Mouse (Mus musculus): Measurements from ENCODE around the gene Celf2. TPM values are rescaled to one million over a fixed set of nuclear protein-coding genes. Genes with fewer than 3 reads are reported as not detected.

Gene Celf2
- total and polyA plus RNA-seq, 2 experiments from 2014 or later = 185 to 205 TPM

DNA sequence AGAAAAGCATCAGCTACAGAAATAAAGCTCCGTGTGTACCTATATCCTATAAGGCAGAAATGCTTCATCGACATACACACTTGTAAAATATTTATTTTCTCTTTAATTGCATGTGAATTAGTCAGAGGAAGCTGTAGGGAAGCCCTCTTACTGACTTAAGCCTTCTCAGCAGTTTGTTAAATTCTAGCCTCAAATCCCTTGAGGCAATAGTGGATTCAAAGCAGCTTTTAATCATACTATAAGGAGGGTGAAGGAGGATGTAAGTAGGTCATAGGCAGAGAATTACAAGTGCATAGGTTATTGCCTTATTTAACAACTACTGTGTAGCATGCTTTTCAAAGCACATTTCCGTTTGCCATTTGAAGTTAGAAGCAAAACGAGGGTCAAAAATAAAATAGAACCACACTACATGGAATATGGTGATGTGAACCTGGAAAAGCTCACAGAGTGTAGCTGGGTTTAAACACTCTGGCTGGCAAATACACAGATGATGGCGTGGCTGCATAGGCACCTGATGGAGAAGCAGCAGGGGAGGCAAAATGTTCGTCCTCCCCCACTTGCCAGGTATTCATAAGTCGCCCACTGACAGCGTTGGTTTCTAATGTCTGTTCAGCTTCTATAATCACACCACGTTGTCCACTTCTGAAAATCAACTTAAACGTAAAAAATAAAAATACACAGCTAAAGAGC lies 635.0 kb downstream of the Celf2 start:
- Histone ChIP-seq H3K4me1 (ENCODE audit: insufficient read depth) (peaks cover 24% of the 10 kb centered on the region), H3K4me2 (ENCODE audit: low read depth) (peak overlapping the region; percentile 58), H3K27ac (ENCODE audit: low read depth, low read length) (peak overlapping the region; percentile 100), H3K9ac (peak overlapping the region; percentile 60), H3K27me3 (ENCODE audit: insufficient read depth, low read length) (no peaks in the 10 kb centered on the region), H3K4me3 (ENCODE audit: low read depth, low read length) (peak overlapping the region; percentile 29), H3K9me3 (ENCODE audit: low read length) (no peaks in the 10 kb centered on the region), H3K36me3 (ENCODE audit: insufficient read depth) (no peaks in the 10 kb centered on the region)
- TF ChIP-seq CTCF (IDR thresholded peaks at IDR 0.05; ENCODE audit: low read depth) = no peak
- peak; percentile 64 for DNase-seq
- 7% methylated on average over 10 of the region's 10 CpGs for WGBS
- ATAC-seq = no peak

DNA sequence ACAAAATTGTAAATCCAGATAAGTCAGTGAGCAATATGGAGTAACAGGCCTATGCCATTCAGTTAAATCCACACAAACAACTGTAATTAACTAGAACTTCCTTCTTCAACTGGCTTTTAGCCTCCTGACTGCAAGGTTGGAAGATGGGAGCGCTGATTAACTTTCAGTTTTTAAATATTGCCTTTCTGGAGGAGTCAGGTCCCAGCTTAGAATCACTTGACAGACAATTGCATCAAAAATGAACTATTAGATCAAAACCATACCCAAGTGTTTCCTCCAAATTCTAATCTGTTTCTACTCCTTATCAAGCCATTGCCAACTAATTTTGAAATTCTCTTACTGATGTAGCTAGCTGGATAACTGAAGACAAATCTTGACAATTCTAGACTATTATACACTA lies 635.7 kb downstream of the Celf2 start:
- no peak for ATAC-seq

DNA sequence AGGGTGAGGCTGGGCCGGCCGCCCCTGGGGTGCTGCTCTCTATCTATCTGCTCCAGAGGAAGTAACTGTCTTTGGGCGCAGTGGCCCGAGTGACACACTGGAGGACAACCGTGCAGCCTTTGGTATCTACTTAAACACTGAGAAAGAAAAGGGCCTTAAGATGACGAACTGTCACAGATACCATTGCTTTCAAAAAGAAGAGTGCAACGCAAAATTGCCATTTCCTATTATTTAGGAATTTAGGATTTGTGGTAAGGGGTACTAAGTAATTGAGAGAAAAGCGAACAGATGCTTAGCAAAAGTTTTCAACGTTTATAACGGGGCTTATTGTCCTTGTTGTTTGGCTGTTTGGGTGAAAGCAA lies 636.5 kb downstream of the Celf2 start:
- WGBS = 5% methylated on average over 10 of the region's 10 CpGs
- Histone ChIP-seq H3K4me2 (ENCODE audit: low read depth) (peak overlapping the region; percentile 88), H3K27ac (ENCODE audit: low read depth, low read length) (peak overlapping the region; percentile 100), H3K27me3 (ENCODE audit: insufficient read depth, low read length) (no peaks in the 10 kb centered on the region), H3K9ac (peak overlapping the region; percentile 99), H3K4me3 (ENCODE audit: low read depth, low read length) (peak overlapping the region; percentile 87), H3K4me1 (ENCODE audit: insufficient read depth) (peaks cover 30% of the 10 kb centered on the region), H3K36me3 (ENCODE audit: insufficient read depth) (no peaks in the 10 kb centered on the region), H3K9me3 (ENCODE audit: low read length) (no peaks in the 10 kb centered on the region)
- DNase-seq (peak; percentile 74), ATAC-seq (peak; percentile 17)
- no peak for TF ChIP-seq CTCF (IDR thresholded peaks at IDR 0.05; ENCODE audit: low read depth)

More for the DNA sequence above, 635.7 kb downstream of the Celf2 start:
- Histone ChIP-seq H3K4me3 (ENCODE audit: low read depth, low read length) (peak overlapping the region; percentile 29), H3K9me3 (ENCODE audit: low read length) (no peaks in the 10 kb centered on the region), H3K27me3 (ENCODE audit: insufficient read depth, low read length) (no peaks in the 10 kb centered on the region), H3K4me1 (ENCODE audit: insufficient read depth) (peaks cover 28% of the 10 kb centered on the region), H3K36me3 (ENCODE audit: insufficient read depth) (no peaks in the 10 kb centered on the region), H3K4me2 (ENCODE audit: low read depth) (peak overlapping the region; percentile 58), H3K9ac (peak overlapping the region; percentile 60), H3K27ac (ENCODE audit: low read depth, low read length) (peak overlapping the region; percentile 100)
- TF ChIP-seq CTCF (IDR thresholded peaks at IDR 0.05; ENCODE audit: low read depth) = no peak
- 39% methylated on average over 1 of the region's 1 CpGs for WGBS
- DNase-seq = peak; percentile 70

DNA sequence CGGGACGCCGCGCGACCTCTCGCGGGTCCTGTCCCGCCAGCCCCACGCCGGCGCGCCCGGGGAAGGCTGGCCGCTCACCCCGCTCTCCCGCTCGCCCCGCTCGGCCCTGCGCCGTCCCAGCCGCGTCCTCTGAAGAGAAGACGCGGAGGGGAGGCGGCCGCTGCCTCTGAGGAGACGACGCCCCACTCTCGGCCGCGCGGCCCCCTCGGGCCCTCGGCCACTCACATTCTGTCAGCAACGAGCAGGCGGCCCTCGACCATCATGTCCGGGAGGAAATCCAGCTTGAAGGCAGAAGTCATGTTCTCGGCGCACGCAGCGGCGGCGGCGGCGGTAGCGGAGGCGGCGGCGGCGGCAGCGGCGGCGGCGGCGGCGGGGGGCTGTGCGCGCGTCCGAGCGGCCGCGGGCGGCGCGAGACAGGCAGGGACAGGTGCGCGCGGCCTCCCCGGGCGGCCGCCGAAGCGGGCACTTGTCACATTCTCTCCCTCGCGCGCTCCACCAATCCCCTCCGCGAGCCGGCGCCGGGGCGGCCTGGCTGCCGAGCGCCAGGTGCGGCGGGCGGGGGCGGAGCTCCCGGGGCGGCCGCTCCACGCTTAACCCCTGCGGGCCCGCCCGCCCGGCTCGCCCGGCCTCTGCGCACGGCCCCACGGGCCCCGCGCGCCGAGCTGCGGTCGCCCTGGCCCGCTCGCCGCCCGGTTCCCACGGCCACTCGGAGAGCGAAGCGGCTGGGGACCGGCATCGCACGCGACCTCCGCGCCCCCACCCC lies 637.1 kb downstream of the Celf2 start:
- H3K4me1 ChIP-seq (ENCODE audit: insufficient read depth) = peaks cover 26% of the 10 kb centered on the region
- under 1% methylated on average over 106 of the region's 124 CpGs for WGBS

DNA sequence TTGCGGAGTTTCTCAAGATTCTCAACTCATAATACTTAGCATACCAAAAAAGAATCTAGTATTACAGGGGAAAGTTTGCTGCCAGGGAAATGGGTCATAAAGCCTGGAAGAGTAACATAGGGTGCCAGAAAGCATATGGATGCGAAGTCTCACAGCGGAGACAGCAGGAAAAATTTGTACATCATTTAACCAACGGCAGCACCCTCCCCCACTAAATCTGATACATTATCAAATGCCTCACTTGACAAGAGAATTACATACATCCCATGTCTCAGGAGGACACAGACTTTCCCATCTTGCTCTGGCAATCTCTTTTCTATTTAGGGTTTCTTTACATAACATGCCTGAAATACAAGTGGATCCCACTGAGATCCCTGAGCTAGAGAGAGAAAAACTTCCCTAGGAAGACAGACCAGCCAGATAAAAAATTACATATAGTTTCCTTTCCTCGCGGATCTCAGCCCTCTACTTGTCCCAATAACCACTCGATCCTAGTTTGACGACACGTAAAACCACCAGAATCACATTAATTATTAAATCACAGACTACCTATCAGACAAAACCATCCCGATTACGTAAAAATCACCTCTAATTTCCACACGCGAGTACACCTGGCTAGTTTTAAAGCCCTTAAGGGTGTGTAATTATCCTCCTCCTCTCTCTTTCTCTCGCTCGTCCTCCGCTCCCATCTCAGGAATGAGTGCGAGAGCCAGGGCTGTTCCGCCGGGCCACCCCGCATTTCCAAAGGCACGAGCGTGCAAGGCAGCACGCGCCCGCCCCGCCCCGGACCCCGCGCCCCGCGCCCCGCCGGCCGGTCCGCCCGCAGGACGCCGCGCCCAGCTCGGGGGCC lies 637.9 kb downstream of the Celf2 start:
- ATAC-seq (peak; percentile 30), DNase-seq (peak; percentile 78)
- H3K4me2 ChIP-seq (ENCODE audit: low read depth) = peak overlapping the region; percentile 88
- H3K27ac ChIP-seq (ENCODE audit: low read depth, low read length) = peak overlapping the region; percentile 100
- H3K9me3 ChIP-seq (ENCODE audit: low read length) = no peaks in the 10 kb centered on the region
- under 1% methylated on average over 40 of the region's 40 CpGs for WGBS
- H3K4me3 ChIP-seq (ENCODE audit: low read depth, low read length) = peak overlapping the region; percentile 87
- no peaks in the 10 kb centered on the region for H3K27me3 ChIP-seq (ENCODE audit: insufficient read depth, low read length)
- no peaks in the 10 kb centered on the region for H3K36me3 ChIP-seq (ENCODE audit: insufficient read depth)
- H3K4me1 ChIP-seq (ENCODE audit: insufficient read depth) = peaks cover 18% of the 10 kb centered on the region; the same call in 1 of the 2 replicates
- H3K9ac ChIP-seq = peak overlapping the region; percentile 99
- no peak for TF ChIP-seq CTCF (IDR thresholded peaks at IDR 0.05; ENCODE audit: low read depth)

More for the DNA sequence above, 637.1 kb downstream of the Celf2 start:
- peak; percentile 79 for ATAC-seq
- DNase-seq = peak; percentile 80
- no peaks in the 10 kb centered on the region for H3K36me3 ChIP-seq (ENCODE audit: insufficient read depth)
- H3K4me3 ChIP-seq (ENCODE audit: low read depth, low read length) = peak overlapping the region; percentile 87
- peak overlapping the region; percentile 88 for H3K4me2 ChIP-seq (ENCODE audit: low read depth)
- no peaks in the 10 kb centered on the region for H3K27me3 ChIP-seq (ENCODE audit: insufficient read depth, low read length)
- peak overlapping the region; percentile 99 for H3K9ac ChIP-seq
- no peaks in the 10 kb centered on the region for H3K9me3 ChIP-seq (ENCODE audit: low read length)
- TF ChIP-seq CTCF (IDR thresholded peaks at IDR 0.05; ENCODE audit: low read depth) = no peak
- H3K27ac ChIP-seq (ENCODE audit: low read depth, low read length) = peak overlapping the region; percentile 100

DNA sequence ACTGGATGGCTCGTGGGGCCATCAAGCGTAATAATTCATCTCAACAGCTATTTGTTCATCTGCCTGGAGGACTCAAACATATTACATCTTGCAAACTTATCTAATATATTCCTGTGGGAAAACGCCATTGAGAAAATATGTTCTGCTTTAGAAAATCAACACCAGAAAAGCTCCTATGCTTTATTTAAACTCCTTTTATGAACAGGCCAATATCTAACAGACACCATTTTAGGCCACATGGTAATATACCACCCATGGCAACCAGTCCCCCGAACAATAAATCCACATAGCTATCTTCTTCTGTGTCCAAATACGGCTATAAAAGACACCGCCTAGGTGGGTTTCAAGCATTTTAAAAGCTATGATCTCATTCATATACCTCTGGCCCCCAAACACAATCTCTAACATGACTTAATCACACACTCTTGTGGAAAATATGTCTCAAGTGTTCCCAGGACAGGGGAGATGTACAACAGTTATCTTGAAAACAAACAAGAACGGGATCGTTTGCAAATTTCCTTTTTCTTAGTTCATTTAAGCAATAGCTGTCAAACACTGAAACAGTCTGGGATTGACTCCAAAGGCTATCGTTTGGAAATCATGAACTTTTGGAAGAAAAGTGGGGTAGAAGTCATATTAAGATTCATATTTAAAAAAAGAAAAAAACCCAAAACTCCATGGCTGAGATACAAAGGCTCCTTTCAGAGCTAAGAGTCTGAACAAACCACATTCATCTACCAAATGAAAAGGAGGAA lies 639.2 kb downstream of the Celf2 start:
- Histone ChIP-seq H3K4me2 (ENCODE audit: low read depth) (peak overlapping the region; percentile 88), H3K4me1 (ENCODE audit: insufficient read depth) (peaks cover 17% of the 10 kb centered on the region), H3K9ac (peak overlapping the region; percentile 99), H3K27me3 (ENCODE audit: insufficient read depth, low read length) (no peaks in the 10 kb centered on the region), H3K36me3 (ENCODE audit: insufficient read depth) (no peaks in the 10 kb centered on the region), H3K27ac (ENCODE audit: low read depth, low read length) (peak overlapping the region; percentile 100), H3K9me3 (ENCODE audit: low read length) (no peaks in the 10 kb centered on the region), H3K4me3 (ENCODE audit: low read depth, low read length) (peak overlapping the region; percentile 87)
- no peak for TF ChIP-seq CTCF (IDR thresholded peaks at IDR 0.05; ENCODE audit: low read depth)
- ATAC-seq (no peak), DNase-seq (peak; percentile 73)
- WGBS = 14% methylated on average over 9 of the region's 9 CpGs
